Mouse (Mus musculus): ENCODE results near the gene 4931414P19Rik.

- no peak for TF ChIP-seq CTCF (IDR thresholded peaks at IDR 0.05; ENCODE audit: insufficient read depth, low read depth, low read length)
- no peak for TF ChIP-seq POLR2A (IDR thresholded peaks at IDR 0.05; ENCODE audit: insufficient read depth, low read depth, low read length)
Observed at GRCm38 (mm10) chr14:54583681-54584338, 22.0 kb downstream of the 4931414P19Rik start.

All from olfactory bulb, adult 2 months (tissue).